Mouse (Mus musculus) ovary, postnatal 10 days (tissue): ENCODE results near the gene Nrip1.

ENCODE experiments used
- DNase-seq: peaks from one replicate; pipeline ENCODE4 v3.0.0; 2022; ENCODE audit warnings: low spot score

Gene Nrip1

GRCm38 (mm10) chr16:76347719-76348421, 25.8 kb downstream of the Nrip1 start:
- DNase-seq, result no peak

GRCm38 (mm10) chr16:76346371-76346770, 27.3 kb downstream of the Nrip1 start:
- no peak for DNase-seq

- no peak for DNase-seq
Observed at GRCm38 (mm10) chr16:76344761-76345368, 28.8 kb downstream of the Nrip1 start.

GRCm38 (mm10) chr16:76344030-76344429, 29.6 kb downstream of the Nrip1 start:
- no peak for DNase-seq

GRCm38 (mm10) chr16:76341636-76342035, 32.0 kb downstream of the Nrip1 start:
- DNase-seq, result no peak

- DNase-seq, result no peak
Observed at GRCm38 (mm10) chr16:76339256-76339655, 34.4 kb downstream of the Nrip1 start.

GRCm38 (mm10) chr16:76337351-76337750, 36.3 kb downstream of the Nrip1 start:
- no peak for DNase-seq

- DNase-seq, result no peak
Observed at GRCm38 (mm10) chr16:76336932-76337331, 36.7 kb downstream of the Nrip1 start.

- DNase-seq, result no peak
Observed at GRCm38 (mm10) chr16:76335913-76336312, 37.7 kb downstream of the Nrip1 start.

GRCm38 (mm10) chr16:76332127-76332526, 41.5 kb downstream of the Nrip1 start:
- DNase-seq, result no peak

GRCm38 (mm10) chr16:76331231-76331630, 42.4 kb downstream of the Nrip1 start:
- DNase-seq, result no peak

- no peak for DNase-seq
Observed at GRCm38 (mm10) chr16:76325315-76325710, 48.3 kb downstream of the Nrip1 start.

GRCm38 (mm10) chr16:76324411-76325314, 49.0 kb downstream of the Nrip1 start:
- DNase-seq, result no peak

GRCm38 (mm10) chr16:76323594-76324307, 49.9 kb downstream of the Nrip1 start:
- no peak for DNase-seq

GRCm38 (mm10) chr16:76323141-76323540, 50.5 kb downstream of the Nrip1 start:
- DNase-seq, result no peak

GRCm38 (mm10) chr16:76321527-76322165, 52.0 kb downstream of the Nrip1 start:
- DNase-seq, result no peak

- no peak for DNase-seq
Observed at GRCm38 (mm10) chr16:76320118-76320473, 53.5 kb downstream of the Nrip1 start.

GRCm38 (mm10) chr16:76319364-76320117, 54.1 kb downstream of the Nrip1 start:
- no peak for DNase-seq

GRCm38 (mm10) chr16:76318331-76318922, 55.2 kb downstream of the Nrip1 start:
- DNase-seq, result no peak
